Mouse (Mus musculus): ENCODE results near the gene Atp8a2. TPM values are rescaled to one million over a fixed set of nuclear protein-coding genes. Genes with fewer than 3 reads are reported as not detected.

The Atp8a2 gene
- polyA plus RNA-seq, 1 experiment = 0.01 TPM

DNA sequence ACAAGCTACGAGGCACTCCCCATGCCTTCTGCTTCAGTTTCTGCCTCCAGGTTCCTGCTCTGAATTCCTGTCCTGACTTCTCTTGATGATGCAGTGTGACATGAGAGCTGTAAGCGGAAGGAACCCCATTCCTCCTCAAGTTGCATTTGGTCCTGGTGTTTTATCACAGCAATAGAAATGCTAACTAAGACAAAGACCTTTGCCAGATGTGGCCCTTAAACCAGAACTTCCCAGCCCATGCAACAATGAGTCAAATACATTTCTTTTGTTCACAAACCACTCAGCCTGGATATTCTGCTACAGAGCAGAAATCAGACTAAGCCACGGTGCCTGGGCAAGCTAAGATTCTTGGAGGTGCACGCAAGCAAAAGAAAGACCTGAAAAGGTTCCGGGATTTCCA, 268.2 kb downstream of the Atp8a2 start:
- H3K27me3 ChIP-seq (ENCODE audit: control insufficient read depth) = no peaks in the 10 kb centered on the region
- TF ChIP-seq TAL1 (IDR thresholded peaks at IDR 0.05; ENCODE audit: low read length) (no peak), GATA1 (IDR thresholded peaks at IDR 0.05; ENCODE audit: low read length) (no peak)
- H3K36me3 ChIP-seq (ENCODE audit: control insufficient read depth) = no peaks in the 10 kb centered on the region
- H3K4me3 ChIP-seq (replicated peaks) = no peak overlapping the region
- H3K9me3 ChIP-seq (ENCODE audit: control insufficient read depth, low read length) = no peaks in the 10 kb centered on the region
- H3K4me1 ChIP-seq (ENCODE audit: control insufficient read depth) = no peaks in the 10 kb centered on the region; the same call in 1 of the 2 replicates

GRCm38 (mm10) chr14:59927804-59928203, 269.2 kb downstream of the Atp8a2 start:
- Histone ChIP-seq H3K36me3 (ENCODE audit: control insufficient read depth) (no peaks in the 10 kb centered on the region), H3K9me3 (ENCODE audit: control insufficient read depth, low read length) (no peaks in the 10 kb centered on the region), H3K27me3 (ENCODE audit: control insufficient read depth) (no peaks in the 10 kb centered on the region), H3K4me3 (replicated peaks) (no peak overlapping the region), H3K4me1 (ENCODE audit: control insufficient read depth) (no peaks in the 10 kb centered on the region; the same call in 1 of the 2 replicates)
- TF ChIP-seq GATA1 (IDR thresholded peaks at IDR 0.05; ENCODE audit: low read length) (no peak), TAL1 (IDR thresholded peaks at IDR 0.05; ENCODE audit: low read length) (no peak)

DNA sequence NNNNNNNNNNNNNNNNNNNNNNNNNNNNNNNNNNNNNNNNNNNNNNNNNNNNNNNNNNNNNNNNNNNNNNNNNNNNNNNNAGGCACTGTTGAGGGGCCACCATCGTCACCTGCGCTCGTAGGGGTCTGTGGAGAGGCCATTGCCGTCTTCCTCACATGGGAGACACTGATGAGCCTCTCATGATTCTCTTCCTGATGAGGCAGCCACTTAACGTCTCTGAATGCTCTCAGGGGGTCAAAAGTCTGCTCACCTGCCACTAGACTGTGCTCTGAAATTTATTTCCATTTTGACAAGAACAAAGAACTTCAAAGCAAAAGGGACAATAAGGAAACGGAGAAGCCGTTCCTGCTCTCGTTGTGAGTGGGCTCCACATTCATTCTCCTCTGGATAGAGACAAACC, 277.1 kb downstream of the Atp8a2 start:
- no peaks in the 10 kb centered on the region for H3K4me1 ChIP-seq (ENCODE audit: control insufficient read depth)
- no peak overlapping the region for H3K4me3 ChIP-seq (replicated peaks)
- no peaks in the 10 kb centered on the region for H3K27me3 ChIP-seq (ENCODE audit: control insufficient read depth)
- no peaks in the 10 kb centered on the region for H3K36me3 ChIP-seq (ENCODE audit: control insufficient read depth)
- no peaks in the 10 kb centered on the region for H3K9me3 ChIP-seq (ENCODE audit: control insufficient read depth, low read length)
- no peak for TF ChIP-seq GATA1 (IDR thresholded peaks at IDR 0.05; ENCODE audit: low read length)
- no peak for TF ChIP-seq TAL1 (IDR thresholded peaks at IDR 0.05; ENCODE audit: low read length)

GRCm38 (mm10) chr14:59903484-59904130, 293.4 kb downstream of the Atp8a2 start:
- Histone ChIP-seq H3K4me3 (replicated peaks) (no peak overlapping the region), H3K36me3 (ENCODE audit: control insufficient read depth) (no peaks in the 10 kb centered on the region), H3K27me3 (ENCODE audit: control insufficient read depth) (no peaks in the 10 kb centered on the region), H3K9me3 (ENCODE audit: control insufficient read depth, low read length) (peaks cover 3% of the 10 kb centered on the region; the same call in 1 of the 2 replicates), H3K4me1 (ENCODE audit: control insufficient read depth) (no peaks in the 10 kb centered on the region)
- TF ChIP-seq TAL1 (IDR thresholded peaks at IDR 0.05; ENCODE audit: low read length) = no peak
- no peak for TF ChIP-seq GATA1 (IDR thresholded peaks at IDR 0.05; ENCODE audit: low read length)

DNA sequence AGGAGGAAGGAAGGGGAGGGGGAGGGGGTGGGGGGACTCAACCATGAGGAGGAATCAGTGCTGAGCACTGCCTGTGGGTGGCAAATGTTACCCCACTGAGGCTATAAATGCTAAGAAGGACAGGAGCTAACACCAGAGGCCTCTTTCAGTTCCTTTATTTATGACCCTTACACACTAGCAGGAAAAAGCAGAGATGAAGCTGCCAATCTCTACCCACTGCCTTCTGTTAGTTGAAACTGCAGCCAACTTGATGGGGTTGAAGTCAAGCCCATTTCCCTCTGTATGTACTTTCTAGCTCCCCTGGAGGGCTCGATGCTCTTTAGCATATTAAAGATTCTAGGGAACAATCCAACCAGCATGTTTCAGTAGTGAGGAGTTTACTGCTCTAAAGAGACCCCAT, 303.0 kb downstream of the Atp8a2 start:
- H3K36me3 ChIP-seq (ENCODE audit: control insufficient read depth) = no peaks in the 10 kb centered on the region
- H3K4me1 ChIP-seq (ENCODE audit: control insufficient read depth) = no peaks in the 10 kb centered on the region
- no peaks in the 10 kb centered on the region for H3K27me3 ChIP-seq (ENCODE audit: control insufficient read depth)
- no peak overlapping the region for H3K4me3 ChIP-seq (replicated peaks)
- no peaks in the 10 kb centered on the region for H3K9me3 ChIP-seq (ENCODE audit: control insufficient read depth, low read length)
- TF ChIP-seq TAL1 (IDR thresholded peaks at IDR 0.05; ENCODE audit: low read length) = no peak

GRCm38 (mm10) chr14:59892084-59892483, 304.9 kb downstream of the Atp8a2 start:
- no peaks in the 10 kb centered on the region for H3K9me3 ChIP-seq (ENCODE audit: control insufficient read depth, low read length)
- no peaks in the 10 kb centered on the region for H3K36me3 ChIP-seq (ENCODE audit: control insufficient read depth)
- no peaks in the 10 kb centered on the region for H3K4me1 ChIP-seq (ENCODE audit: control insufficient read depth)
- TF ChIP-seq TAL1 (IDR thresholded peaks at IDR 0.05; ENCODE audit: low read length) (no peak), GATA1 (IDR thresholded peaks at IDR 0.05; ENCODE audit: low read length) (no peak)
- H3K27me3 ChIP-seq (ENCODE audit: control insufficient read depth) = no peaks in the 10 kb centered on the region
- no peak overlapping the region for H3K4me3 ChIP-seq (replicated peaks)

DNA sequence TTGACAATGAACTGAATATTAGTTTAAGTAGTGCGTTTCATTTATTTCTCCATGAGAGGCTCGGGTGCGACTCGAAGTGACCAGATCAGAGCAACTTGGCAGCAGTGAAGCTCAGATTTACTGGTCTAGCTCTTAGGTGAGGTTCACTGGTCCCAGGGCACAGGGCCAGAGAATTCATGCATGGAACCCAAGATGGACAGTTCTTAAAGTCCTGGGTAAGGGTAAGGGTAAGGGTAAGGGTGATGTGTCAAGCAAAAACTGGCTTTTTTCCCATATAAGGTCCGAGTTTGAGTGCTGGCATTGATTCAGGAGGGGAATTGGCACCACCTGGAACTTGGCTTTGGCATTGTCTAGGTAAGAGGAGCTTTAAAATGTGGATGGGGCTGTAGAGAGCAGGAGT, 305.5 kb downstream of the Atp8a2 start:
- TF ChIP-seq TAL1 (IDR thresholded peaks at IDR 0.05; ENCODE audit: low read length) (no peak), GATA1 (IDR thresholded peaks at IDR 0.05; ENCODE audit: low read length) (no peak)
- Histone ChIP-seq H3K4me3 (replicated peaks) (no peak overlapping the region), H3K36me3 (ENCODE audit: control insufficient read depth) (no peaks in the 10 kb centered on the region), H3K9me3 (ENCODE audit: control insufficient read depth, low read length) (no peaks in the 10 kb centered on the region), H3K4me1 (ENCODE audit: control insufficient read depth) (no peaks in the 10 kb centered on the region), H3K27me3 (ENCODE audit: control insufficient read depth) (no peaks in the 10 kb centered on the region)

DNA sequence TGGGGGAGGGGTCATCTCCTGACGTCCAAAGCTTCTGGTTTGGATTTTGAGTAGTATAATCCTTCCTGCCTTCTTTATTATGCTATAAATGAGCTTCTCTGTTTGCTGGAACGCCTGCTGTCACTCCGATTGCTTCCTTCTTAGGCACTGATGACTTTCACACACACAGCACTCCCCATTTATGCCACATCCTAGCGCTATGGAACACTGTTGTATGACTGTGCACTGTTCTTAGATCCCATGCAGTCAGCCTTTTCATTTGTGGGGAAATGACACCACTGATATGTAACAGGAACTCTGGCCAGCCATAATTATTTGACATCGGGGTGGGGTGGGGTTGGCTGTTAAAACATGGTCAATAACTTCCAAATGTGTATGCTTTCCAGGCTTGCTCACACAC, 306.2 kb downstream of the Atp8a2 start:
- H3K36me3 ChIP-seq (ENCODE audit: control insufficient read depth) = no peaks in the 10 kb centered on the region
- H3K4me1 ChIP-seq (ENCODE audit: control insufficient read depth) = no peaks in the 10 kb centered on the region
- H3K9me3 ChIP-seq (ENCODE audit: control insufficient read depth, low read length) = no peaks in the 10 kb centered on the region
- TF ChIP-seq GATA1 (IDR thresholded peaks at IDR 0.05; ENCODE audit: low read length) = no peak
- no peak for TF ChIP-seq TAL1 (IDR thresholded peaks at IDR 0.05; ENCODE audit: low read length)
- H3K4me3 ChIP-seq (replicated peaks) = no peak overlapping the region
- H3K27me3 ChIP-seq (ENCODE audit: control insufficient read depth) = no peaks in the 10 kb centered on the region

DNA sequence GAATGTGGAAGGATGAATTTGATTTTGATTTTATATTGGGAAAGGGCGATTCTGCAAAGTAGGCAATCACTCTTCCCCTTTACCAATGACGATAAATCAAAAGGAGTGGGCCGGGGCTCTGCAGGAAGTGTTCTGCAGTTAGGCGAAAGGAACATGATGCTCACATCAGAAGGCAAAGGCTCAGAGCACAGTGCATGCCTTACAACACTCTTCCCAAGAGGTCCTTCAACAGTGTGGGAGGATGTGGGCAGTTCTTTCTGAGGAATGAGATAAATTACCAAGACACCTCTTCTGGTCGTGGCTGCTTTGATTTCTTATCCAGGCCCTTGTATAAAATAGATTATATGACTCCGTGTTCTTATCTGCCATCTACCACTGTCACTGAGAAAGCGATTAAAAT, 306.9 kb downstream of the Atp8a2 start:
- Histone ChIP-seq H3K4me3 (replicated peaks) (no peak overlapping the region), H3K4me1 (ENCODE audit: control insufficient read depth) (no peaks in the 10 kb centered on the region), H3K27me3 (ENCODE audit: control insufficient read depth) (no peaks in the 10 kb centered on the region), H3K36me3 (ENCODE audit: control insufficient read depth) (no peaks in the 10 kb centered on the region), H3K9me3 (ENCODE audit: control insufficient read depth, low read length) (no peaks in the 10 kb centered on the region)
- TF ChIP-seq GATA1 (IDR thresholded peaks at IDR 0.05; ENCODE audit: low read length) (no peak), TAL1 (IDR thresholded peaks at IDR 0.05; ENCODE audit: low read length) (no peak)

GRCm38 (mm10) chr14:59888446-59888845, 308.5 kb downstream of the Atp8a2 start:
- no peaks in the 10 kb centered on the region for H3K4me1 ChIP-seq (ENCODE audit: control insufficient read depth)
- no peak overlapping the region for H3K4me3 ChIP-seq (replicated peaks)
- H3K9me3 ChIP-seq (ENCODE audit: control insufficient read depth, low read length) = no peaks in the 10 kb centered on the region
- H3K27me3 ChIP-seq (ENCODE audit: control insufficient read depth) = no peaks in the 10 kb centered on the region
- no peaks in the 10 kb centered on the region for H3K36me3 ChIP-seq (ENCODE audit: control insufficient read depth)
- no peak for TF ChIP-seq GATA1 (IDR thresholded peaks at IDR 0.05; ENCODE audit: low read length)
- no peak for TF ChIP-seq TAL1 (IDR thresholded peaks at IDR 0.05; ENCODE audit: low read length)
